Mouse (Mus musculus) common myeloid progenitor, adult 5-6 weeks (primary cell): Measurements from ENCODE around the gene Vmn1r127. TPM values are rescaled to one million over a fixed set of nuclear protein-coding genes. Genes with fewer than 3 reads are reported as not detected.
"Not testable (repeated sequence)": the region's sequence is repeated elsewhere in the genome, so short reads cannot be mapped to it uniquely, and the experiment has no call there.

Experiments
- ATAC-seq: replicated peaks from 2 replicates; pipeline ENCODE4 v1.8.0; 2016; ENCODE audit warnings: low read depth, mild to moderate bottlenecking, moderate TSS enrichment, inconsistent platforms; ENCODE audit not compliant: poor library complexity, severe bottlenecking
- total RNA-seq: library from RNA; stranded (forward); fragments of 200-1000, 187-1606 nt; gene quantifications from 2 replicates; pipeline ENCODE4 v1.2.3, GENCODE M21; 2017

Gene Vmn1r127
- not detected in 2 replicates for total RNA-seq

DNA sequence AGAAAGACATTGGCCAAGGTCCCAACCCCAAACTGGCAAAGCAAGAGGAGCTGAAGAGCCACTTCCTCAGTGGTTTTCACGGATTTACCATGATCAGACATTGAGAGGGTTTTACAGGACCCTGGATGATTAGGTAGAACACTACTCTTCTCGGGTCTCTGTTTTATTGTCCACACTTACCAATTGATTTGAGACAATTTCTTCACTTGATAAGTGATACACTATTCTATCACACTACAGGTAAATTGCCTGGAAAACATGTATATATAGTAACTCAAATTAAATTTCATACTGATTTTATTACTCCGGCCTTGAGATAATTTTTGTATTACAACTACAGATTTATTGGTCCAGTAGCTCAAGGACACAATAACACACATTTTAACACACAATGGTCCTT, at the start of gene Vmn1r127:
Gene Vmn1r127 (minus strand): TSS at position 101 of the 400 bp plus-strand sequence.
- not testable (repeated sequence) for ATAC-seq

- not testable (repeated sequence) for ATAC-seq
Measured at GRCm38 (mm10) chr7:21361191-21361590, 41.5 kb upstream of the Vmn1r127 start, which contains the start of gene Vmn1r129. TSS of gene Vmn1r129 (minus strand) at chr7:21361291.

DNA sequence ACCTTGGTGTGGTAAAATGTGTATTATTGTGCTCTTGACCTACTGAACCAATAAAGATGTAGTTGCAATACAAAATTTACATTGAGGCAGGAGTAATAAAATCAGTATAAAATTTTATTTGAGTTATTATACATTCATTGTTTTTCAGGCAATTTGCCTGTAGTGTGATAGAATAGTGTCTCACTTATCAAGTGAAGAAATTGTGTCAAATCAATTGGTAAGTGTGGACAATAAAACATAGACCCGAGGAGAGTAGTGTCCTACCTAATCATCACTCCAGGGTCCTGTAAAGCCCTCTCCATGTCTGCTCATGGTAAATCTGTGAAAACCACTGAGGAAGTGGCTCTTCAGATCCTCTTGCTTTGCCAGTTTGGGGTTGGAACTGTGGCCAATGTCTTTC, 29.4 kb upstream of the Vmn1r127 start, which contains the start of gene Vmn1r128:
Gene Vmn1r128 (plus strand): TSS at position 301 of the 400 bp plus-strand sequence.
- ATAC-seq = not testable (repeated sequence)

- ATAC-seq = not testable (repeated sequence)
Measured at GRCm38 (mm10) chr7:21301367-21301766, 18.3 kb downstream of the Vmn1r127 start, which contains the start of gene Vmn1r126. TSS of gene Vmn1r126 (minus strand) at chr7:21301467.

- ATAC-seq = not testable (repeated sequence)
Measured at GRCm38 (mm10) chr7:21271879-21272278, 47.8 kb downstream of the Vmn1r127 start, which contains the start of gene Vmn1r125. TSS of gene Vmn1r125 (plus strand) at chr7:21272179.

Other genes starting within 250 kb of the Vmn1r127 start
- gene Vmn1r121, start 221.3 kb downstream of the Vmn1r127 start, total RNA-seq = not detected in 2 replicates
- not detected in 2 replicates for gene Vmn1r122, start 185.7 kb downstream of the Vmn1r127 start, total RNA-seq
- gene Vmn1r123, start 157.7 kb downstream of the Vmn1r127 start, total RNA-seq = not detected in 2 replicates
- gene Gm5157, start 129.4 kb downstream of the Vmn1r127 start, total RNA-seq = not detected in 2 replicates
- not detected in 2 replicates for gene Vmn1r124, start 59.2 kb downstream of the Vmn1r127 start, total RNA-seq
- not detected in 2 replicates for gene Vmn1r125, start 47.7 kb downstream of the Vmn1r127 start, total RNA-seq
- not detected in 2 replicates for gene Vmn1r126, start 18.4 kb downstream of the Vmn1r127 start, total RNA-seq
- gene Vmn1r128, start 29.5 kb upstream of the Vmn1r127 start, total RNA-seq = not detected in 2 replicates
- gene Vmn1r129, start 41.4 kb upstream of the Vmn1r127 start, total RNA-seq = not detected in 2 replicates
- not detected in 2 replicates for gene Gm6882, start 112.9 kb upstream of the Vmn1r127 start, total RNA-seq
- gene Vmn1r130, start 191.9 kb upstream of the Vmn1r127 start, total RNA-seq = not detected in 2 replicates
- gene Vmn1r131, start 226.2 kb upstream of the Vmn1r127 start, total RNA-seq = not detected in 2 replicates